Mouse (Mus musculus) ovary, postnatal 10 days (tissue): Measurements from ENCODE around the gene Mtrex.

Experiments used
- DNase-seq: peaks from one replicate; pipeline ENCODE4 v3.0.0; 2022; ENCODE audit warnings: low spot score

Mtrex gene

GRCm38 (mm10) chr13:112927287-112928001 lies at the start of gene Mtrex, which contains the start of gene Dhx29:
Mtrex (minus strand) TSS chr13:112927398.
Dhx29 (plus strand) TSS chr13:112927454.
- peak; percentile 99 for DNase-seq

DNA sequence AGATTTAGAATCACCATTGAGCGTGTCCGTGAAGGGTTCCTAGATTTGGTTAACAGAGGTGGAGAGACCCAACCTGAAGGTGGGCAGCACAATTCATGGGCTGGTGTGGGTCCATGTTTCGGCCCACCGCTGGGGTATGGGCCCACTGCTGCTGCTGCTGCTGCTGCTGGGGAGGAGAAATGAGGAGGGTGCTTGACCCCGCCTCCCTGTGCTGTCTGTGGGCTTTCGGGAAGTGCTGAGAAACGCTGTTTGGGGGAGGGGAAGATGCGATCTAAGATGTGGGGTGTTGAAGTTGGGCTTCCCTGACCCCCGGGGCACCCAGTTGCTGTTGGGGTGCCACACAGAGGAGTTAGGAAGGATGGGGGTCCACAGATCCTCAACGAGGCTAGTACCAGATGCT lies 49.5 kb upstream of the Mtrex start:
- no peak for DNase-seq

DNA sequence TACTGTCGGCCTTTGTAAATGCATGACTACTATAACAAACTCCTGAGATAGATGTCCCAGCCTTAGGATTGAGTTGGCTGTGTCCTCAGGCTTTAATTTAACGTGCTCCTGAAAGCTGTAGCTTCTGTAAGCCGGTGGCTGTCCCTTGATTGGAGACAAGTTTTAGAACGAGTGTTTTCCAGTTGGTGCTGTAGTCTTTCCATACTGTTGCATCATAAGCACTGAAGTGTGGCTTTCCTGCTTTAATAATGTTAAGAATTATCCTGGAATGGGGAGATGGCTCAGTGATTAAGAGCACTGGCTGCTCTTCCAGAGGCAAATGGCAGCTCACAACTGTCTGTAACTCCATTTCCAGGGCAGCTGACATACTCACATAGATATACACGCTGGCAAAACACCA lies 40.1 kb upstream of the Mtrex start:
- no peak for DNase-seq

DNA sequence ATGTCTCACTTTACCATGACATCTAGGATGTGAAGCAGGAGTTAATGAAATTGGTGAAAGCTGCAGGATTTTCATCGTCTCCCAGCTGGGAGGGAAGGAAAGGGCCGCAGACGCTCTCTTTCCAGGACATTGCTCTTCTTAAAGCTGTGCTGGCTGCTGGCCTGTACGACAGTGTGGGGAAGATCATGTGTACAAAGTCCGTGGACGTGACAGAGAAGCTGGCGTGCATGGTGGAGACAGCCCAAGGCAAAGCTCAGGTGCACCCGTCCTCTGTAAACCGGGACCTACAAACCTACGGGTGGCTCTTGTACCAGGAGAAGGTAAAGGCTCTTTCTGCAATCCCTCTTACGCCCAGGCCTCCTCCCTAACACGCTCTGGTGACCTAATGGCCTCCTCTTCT lies 37.2 kb upstream of the Mtrex start:
- DNase-seq: no peak

DNA sequence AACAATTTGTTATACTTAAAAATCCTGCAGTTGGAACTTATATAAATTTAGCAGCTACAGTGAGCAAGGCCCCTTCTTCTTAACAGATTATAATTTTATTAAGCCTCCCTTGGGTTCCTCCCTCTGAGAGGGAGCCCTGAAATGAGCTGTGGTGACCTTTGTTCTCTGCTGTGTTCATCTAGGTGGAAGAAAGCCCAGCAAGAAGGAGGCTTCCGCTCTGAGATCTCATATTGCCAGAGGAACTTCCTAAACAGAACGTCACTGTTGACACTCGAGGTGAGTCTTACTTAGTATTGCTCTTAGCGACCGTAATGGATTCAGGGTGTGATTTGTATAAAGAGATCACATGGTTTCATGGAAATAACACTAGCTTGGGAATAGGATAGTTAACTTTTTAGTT lies 35.9 kb upstream of the Mtrex start:
- DNase-seq: no peak

GRCm38 (mm10) chr13:112954067-112954466 lies 26.9 kb upstream of the Mtrex start:
- no peak for DNase-seq

DNA sequence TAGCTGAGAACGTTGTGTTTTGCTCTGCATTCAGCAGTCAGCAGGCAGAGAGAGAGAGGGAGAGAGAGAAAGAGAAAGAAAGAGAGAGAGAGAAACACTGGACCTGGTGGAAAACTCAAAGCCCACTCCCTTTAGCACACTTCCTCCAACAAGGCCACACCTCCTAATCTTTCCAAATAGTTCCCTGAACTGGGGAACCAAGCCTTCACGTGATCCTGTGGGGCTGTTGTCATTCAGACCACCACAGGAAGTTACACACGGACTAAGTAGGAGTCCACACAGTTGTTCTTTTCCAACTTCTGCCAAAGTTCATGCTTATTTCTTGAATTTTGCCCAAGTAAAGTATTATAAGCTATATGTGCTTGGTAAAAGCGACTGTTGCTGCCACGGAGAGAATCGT lies 18.7 kb upstream of the Mtrex start:
- DNase-seq: no peak

GRCm38 (mm10) chr13:112945312-112945711 lies 18.1 kb upstream of the Mtrex start:
- DNase-seq: no peak

- DNase-seq: no peak
Measured at GRCm38 (mm10) chr13:112941879-112942330, 14.7 kb upstream of the Mtrex start.

DNA sequence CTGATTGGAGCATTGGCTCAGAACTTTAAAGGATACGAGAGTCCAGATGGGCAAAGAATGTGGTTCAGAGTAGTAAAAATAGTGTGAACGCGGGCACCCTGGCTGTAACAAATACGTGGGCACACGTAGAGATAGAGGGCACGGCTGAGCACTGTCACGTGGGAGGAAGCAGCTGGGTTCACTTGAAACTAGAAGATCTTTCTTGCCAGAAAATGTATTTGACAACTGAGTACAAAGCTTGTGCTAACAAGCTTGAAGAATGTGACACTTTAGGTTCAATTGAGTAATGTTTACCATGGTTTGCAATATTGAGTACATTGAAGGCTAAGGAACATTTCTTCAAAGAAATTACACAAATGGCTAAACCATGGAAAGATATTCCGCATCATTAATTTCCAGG lies 10.9 kb upstream of the Mtrex start:
- no peak for DNase-seq

DNA sequence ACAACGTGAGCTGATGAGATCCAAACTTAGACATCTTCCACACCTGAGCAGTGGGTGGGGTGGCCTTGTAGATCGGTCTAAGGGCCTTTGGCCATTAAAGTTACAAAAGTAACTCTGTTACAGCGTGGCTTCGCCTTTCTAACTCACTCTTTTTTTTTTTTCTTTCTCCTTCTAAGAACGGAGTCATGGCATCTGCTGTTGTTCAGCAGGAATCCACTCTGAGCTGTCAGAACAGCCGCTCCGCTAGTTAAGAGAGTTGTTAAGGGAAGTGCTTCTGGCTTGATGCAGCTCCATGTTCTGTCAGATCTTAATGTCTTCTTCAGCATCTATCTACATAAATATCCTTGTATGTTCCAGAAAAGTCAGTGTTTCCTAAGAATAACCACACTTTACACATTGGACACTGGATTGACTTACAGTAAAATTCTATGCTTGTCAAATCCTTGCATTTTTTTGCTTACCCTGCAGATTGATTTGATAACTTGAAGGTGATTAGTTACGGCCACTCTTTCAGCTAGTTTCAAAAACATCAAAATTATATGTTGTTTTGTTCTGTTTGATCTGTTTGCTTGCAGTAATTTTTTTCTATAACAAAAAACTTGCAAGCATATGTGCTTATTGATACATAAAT lies 955 bp upstream of the Mtrex start:
- no peak for DNase-seq

- DNase-seq: no peak
Measured at GRCm38 (mm10) chr13:112926796-112927195, 402 bp downstream of the Mtrex start.

DNA sequence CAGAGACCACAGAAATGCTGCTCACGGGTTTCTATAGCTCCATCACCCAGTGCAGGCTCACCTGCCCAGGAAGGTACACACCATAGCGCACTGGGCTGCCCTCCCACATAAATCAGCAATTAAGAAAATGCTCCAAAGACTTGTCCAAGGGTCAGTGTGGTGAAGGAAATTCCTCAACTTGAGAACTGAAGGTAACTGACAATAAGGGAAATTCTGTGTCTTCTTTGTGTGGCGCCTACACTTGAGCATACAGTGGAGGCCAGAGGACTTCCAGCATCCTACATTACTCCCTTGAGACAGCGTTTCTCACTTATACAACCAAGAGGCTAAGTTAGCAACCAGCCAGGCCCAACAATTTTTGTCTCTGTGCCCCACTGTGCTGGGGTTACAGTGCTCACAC lies 1.2 kb downstream of the Mtrex start:
- DNase-seq: no peak

DNA sequence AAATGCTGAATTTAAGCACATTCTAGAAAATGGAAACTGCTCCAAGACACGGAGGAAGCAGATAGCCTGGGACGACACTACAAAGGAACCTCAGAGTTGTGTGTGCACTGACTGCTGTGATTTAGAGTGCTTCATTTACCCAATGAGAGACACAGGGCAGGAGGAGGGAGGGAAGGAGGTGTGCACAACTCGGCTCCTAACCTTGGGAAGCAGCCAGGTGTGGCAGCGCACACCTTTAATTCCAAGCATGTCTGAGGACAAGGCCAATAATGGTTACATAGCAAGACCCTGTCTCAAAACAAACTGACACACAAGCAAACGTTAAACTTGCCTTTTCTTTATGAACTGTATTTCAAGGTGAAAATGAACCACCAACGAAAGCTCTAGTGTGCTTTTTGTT lies 1.9 kb downstream of the Mtrex start:
- DNase-seq: no peak

DNA sequence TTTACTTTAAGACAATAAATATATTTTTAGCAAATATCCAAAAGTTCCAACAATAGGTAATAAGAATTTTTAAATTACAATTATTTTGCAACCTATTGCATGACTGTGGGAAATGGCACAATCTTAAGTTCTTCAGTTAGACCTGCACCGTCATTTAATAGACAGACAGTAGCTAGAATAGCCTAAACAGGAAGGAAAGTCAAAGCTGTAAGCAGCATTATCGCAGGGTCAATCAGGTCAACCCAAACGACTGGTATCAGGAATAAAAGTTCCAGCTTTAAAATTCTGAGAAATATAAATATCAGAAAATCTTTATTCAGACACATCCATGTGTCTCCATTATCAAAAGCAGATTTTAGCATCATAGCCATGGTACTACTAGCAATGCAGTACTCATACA lies 6.3 kb downstream of the Mtrex start:
- DNase-seq: no peak

- DNase-seq: no peak
Measured at GRCm38 (mm10) chr13:112919141-112919865, 7.9 kb downstream of the Mtrex start.

DNA sequence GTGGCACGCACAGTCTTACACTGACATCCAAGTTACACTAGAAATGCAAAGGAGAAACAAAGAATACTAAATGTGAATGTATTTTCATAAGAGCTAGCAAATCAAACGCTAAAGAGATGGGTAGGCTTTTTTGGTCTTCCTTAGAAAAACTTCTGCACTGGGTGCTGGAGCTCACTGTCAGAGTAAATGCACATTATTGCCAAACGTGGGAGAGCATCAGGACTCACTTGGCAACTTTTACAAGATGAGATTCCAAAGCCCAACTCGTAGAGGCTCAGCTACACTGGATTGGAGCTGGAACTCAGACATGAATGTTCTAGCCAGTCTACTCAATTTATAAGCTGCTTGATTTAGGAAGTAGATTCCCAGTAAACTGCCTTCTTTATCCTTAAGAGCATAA lies 16.8 kb downstream of the Mtrex start:
- no peak for DNase-seq

DNA sequence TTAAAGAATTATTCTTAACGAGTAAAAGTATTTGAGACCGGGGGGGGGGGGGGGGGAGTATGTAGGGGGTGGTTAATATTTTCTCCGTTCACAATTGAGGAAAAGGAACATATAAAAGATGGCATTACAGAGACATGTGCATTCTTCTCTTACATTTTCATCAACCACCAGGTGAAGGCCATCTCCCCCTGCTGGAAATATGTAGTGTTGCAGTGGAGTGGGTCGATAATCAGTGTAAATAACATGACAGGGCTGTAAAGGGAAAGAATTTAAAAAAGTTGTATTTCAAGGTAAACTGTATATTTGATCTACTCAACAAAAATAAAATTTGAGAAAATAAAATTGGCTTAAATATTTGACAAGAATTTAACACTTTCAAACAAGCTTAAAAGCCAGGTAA lies 17.5 kb downstream of the Mtrex start:
- no peak for DNase-seq

GRCm38 (mm10) chr13:112902176-112902575 lies 25.0 kb downstream of the Mtrex start:
- no peak for DNase-seq

DNA sequence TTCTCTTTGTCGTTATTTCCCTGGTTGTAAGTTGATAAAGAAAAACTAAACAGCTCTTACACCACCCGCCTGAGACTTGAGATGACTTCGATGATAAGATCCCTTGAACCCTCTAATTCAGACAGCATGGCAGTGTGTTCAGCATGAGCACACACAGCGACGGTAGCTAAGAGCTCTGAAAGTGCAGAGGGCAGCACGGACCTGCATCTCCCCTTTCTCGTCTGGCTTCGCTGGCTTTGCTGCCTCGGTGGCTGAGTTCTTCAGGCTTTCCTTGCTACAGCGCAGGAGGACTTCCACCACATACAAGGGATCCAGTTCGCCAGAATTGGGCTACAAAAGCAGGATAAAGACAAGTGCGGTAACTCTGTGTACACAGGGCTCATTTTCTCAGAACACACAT lies 40.0 kb downstream of the Mtrex start:
- DNase-seq: no peak

GRCm38 (mm10) chr13:112871500-112872266 lies 55.5 kb downstream of the Mtrex start:
- DNase-seq: no peak

GRCm38 (mm10) chr13:112870039-112870690 lies 57.0 kb downstream of the Mtrex start:
- no peak for DNase-seq
